Mouse (Mus musculus) liver, adult 2 months (tissue): ENCODE measurements around the gene Fadd.

Experiments used
- CTCF ChIP-seq: fragments of 200-500 bp; IDR thresholded peaks from 2 replicates; pipeline ENCODE4 v1.5.1; 2011; ENCODE audit warnings: low read depth, low read length, control low read depth
- POLR2A ChIP-seq: fragments of 200-500 bp; IDR thresholded peaks from 2 replicates; pipeline ENCODE4 v1.6.1; 2011; ENCODE audit warnings: low read length, control low read depth; ENCODE audit not compliant: insufficient read depth; ENCODE audit errors: extremely low read depth

DNA sequence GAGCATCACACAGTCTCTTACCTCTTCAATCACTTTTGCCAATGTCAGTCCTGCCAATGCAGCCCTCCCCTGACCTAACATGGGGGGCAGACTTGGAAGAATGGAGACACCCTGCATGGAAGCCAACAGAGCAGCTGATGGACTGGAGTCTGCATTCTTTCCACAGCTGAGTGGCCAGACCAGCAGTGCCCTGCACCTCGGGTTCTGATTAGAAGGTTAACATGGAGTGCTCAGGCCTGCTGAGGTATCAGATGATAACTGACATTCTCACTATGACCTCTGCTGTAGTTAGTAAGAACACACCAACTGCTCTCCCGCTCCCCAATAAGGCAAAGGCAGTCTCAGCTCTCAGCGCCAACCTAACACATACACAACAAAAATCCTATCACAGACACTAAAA, 37.0 kb downstream of the Fadd start:
- TF ChIP-seq CTCF (no peak), POLR2A (no peak)
